Mouse (Mus musculus) monocyte, adult 2 months (primary cell): Measurements from ENCODE around the gene Rassf10.
"Not testable (repeated sequence)": the region's sequence is repeated elsewhere in the genome, so short reads cannot be mapped to it uniquely, and the experiment has no call there.

ENCODE experiments used
- DNase-seq, 2 experiments: peaks; one replicate each; pipeline ENCODE4 v3.0.0; 2022; ENCODE audit warnings: low spot score in 2 of 2, low read depth in 1 of 2

The Rassf10 gene

DNA sequence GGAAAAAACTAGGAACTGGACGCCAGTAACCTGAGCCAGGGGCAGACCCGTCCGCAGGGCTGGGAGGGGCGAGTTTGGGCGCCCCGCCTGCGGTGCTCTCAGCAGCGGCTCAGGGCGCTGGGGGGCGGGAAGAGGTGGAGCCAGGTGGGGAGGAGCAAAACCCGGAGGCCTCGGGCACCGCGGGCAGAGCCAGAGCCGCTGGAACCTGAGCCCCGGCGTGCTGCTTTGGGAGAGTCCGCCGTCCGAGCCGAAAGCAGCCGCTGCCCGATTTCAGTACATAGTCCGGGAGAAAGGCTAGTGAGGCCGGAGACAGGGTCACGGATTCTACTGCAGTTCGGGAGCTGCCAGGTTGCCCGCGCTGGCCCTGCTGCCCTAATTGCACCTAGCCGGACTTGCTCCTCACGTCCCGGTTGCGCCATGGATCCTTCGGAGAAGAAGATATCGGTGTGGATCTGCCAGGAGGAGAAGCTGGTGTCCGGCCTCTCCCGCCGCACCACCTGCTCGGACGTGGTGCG, at the start of gene Rassf10:
TSS of gene Rassf10 (plus strand) at position 186 of the 515 bp plus-strand sequence.
- DNase-seq = no peak

DNA sequence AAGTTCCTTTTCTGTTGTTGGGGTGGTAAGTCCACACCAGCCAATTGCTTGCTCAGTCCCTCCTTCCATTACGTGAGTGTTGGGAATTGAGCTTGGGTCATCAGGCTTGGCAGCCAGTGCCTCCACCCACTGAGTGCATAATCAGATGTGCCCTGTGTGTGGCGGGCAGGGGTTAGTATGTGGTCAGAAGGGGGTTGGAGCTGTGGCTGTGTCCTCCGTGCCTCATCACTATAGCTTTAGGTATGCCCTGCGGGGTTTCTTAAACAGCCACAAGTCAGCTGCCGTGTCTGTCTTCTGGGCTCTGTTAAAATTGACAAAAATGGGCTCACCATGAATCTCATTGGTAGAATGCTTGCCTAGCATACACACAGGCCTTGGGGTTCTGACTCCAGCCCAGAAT, 46.9 kb upstream of the Rassf10 start:
- DNase-seq = no peak

DNA sequence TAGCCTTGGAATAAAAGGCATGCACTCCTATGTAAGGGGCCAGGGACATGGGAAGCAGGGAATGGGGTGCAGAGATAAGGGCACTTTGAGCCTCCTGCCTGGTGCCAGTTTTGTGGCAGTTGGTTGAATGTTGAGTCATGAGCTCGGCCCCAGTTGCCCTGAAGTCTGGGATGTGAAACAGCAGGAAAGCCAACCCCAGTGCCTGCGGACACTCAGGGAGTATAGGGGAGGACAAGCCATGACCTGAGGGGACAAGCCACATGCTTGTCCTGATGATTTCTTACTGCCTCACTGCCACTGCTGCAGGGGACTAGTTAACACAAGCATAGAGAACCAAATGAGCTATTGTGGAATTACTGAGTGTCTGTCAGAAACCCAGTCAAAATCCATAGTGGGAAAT, 46.3 kb upstream of the Rassf10 start:
- DNase-seq = no peak

DNA sequence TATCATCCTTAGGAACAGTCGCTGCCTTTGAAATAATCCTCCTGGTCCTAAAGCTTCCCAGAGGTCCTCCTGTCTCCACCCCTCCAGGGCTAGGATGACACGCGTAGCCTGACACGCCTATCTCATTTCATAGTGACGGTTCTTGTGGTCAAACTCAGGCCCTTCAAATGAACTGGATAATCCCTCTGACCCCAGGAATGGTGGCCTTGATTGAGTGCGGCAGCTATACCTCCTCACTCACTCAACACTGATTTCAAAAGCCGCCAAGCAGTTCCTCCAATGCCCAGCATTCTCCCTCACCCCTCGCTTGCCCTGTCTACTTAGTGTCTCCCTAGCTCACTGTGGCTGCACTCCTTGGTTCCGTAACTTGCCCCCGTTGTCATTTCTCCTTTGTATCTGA, 44.6 kb upstream of the Rassf10 start:
- DNase-seq = no peak

DNA sequence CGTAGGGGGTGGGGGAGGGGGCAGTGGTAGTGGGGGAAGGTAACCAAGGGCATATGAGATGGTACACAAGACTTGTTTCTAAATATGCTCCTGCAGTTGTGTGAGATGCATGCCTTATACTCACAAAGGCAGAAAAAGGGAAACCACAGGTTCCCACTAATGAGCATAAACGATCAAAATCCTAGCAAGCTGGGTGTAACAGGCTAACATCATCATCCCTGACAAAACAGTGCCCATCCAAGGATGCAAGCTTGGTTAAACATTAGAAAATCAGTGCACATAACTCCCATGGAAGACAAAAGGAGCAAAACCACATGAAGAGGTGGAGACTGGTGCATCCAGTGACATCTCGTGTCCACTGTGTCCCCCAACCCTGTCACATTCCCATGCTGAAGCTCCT, 40.8 kb upstream of the Rassf10 start:
- no peak for DNase-seq

DNA sequence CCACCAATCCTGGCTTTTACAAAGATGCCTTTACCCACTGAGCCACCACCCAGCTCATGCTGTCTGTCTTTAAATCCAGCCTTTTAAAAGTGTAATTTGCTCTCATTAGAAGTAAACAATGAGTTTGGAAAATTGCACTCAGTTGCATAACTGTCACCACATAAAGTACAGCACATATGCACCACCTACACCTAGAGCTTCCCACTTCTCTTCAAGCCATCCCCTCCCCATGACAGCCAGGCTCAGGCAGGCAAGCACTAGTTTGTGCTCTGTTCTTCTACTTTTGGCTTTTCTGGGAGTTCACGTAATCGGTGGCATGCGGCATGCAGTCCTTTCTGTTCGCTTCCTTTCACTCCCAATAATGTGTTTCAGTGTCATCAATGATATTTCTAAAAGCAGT, 38.2 kb upstream of the Rassf10 start:
- no peak for DNase-seq

DNA sequence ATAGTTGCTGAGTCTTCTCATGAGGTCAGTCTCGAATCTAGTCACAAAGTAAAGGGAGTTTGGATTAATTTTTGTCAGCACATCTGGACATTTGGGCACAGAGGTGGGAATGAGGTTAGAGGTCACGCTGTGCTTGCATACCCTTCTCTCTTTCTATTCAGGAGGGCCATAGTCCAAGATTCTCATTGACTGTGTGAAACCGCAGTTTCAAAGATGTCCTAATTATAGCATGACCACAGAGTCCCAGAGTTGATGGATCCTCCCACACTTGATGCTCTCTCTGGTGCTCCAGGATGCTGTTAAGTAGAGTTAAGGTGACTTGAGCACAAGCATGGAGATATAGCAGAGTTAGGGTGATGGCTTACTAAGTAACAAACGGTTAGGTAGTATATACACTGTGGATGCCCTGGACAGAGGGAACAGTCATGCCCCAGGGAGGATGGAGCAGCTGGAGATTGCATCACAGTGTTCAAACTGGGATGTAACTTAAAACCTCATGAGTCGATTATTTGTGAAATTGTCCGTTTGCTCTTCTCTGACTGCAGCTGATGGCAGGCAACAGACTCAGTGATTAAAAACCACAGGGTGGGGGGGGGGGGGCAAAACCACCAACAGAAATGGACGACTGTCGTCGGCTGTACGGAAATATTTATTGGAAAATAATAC, 36.0 kb upstream of the Rassf10 start:
- DNase-seq = no peak

DNA sequence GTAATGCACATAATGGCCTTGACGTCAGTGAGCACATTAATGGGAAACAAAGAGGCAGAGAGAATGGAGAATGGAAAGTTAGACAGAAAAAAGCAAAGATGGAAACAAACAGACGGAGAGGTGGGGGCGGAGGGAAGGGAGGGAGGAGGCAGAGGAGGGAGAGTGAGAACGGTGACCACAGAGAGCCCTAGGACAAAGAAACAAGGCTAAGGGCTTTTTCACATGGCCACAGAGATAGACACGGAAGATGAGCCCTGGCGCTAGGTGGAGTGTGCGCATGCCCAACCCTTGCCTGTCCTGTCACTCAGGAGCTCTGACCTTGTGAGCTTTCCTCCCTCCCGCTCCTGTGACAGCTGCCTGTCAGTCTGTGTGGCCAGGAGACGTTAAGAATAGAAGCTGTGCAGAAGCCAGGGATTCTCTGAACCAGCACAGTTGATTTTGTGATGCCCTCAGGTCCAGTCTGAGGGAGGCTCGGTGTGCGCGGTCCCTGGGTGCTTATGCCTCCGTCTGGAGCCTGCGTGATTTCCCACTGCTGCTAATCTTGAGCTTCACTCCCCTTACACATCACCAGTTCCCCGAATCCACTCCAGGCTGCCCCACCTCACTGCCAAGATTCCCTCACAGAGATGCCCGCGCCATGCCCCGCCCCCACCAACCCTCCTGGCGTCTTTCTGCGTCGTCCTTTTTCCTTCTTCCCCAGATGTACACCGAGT, 35.3 kb upstream of the Rassf10 start:
- no peak for DNase-seq

DNA sequence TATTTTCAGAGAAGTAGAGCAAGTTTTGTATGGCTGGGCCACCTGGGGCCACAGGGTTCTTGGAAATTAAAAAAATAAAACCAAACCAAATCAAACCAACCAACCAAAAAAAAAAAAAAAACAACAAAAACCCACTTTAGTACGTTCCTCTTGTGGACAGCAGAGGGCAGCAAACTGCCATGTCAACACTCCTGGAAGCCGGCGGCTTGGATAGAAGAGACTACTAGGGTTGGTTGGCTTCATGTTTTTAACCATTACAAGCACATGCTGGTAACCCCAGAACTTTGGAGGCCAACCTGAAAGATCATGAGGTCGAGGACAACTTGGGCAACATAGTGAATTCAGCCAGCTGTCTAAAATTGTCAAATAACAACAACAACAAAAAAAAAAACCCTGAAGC, 33.9 kb upstream of the Rassf10 start:
- no peak for DNase-seq

DNA sequence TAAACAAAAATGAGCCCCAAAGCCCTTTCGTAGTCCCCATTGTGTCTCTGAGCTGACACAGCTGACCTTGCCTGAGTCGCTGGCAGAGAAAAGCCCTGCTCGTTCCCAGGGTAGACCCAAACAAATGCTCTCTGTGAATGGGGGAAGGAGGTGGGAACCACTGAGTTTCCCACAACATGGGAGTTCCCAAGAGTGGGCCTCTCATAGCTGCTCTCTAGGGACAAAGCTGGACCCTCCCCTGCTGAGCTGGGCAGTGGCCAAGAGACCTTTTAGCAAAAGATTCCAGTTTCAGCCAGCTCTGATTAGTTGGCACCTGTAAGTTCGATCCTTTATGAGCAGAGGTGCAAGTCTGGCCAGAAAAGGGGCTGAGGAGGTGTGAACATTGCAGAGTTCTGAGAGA, 31.0 kb upstream of the Rassf10 start:
- DNase-seq = no peak

DNA sequence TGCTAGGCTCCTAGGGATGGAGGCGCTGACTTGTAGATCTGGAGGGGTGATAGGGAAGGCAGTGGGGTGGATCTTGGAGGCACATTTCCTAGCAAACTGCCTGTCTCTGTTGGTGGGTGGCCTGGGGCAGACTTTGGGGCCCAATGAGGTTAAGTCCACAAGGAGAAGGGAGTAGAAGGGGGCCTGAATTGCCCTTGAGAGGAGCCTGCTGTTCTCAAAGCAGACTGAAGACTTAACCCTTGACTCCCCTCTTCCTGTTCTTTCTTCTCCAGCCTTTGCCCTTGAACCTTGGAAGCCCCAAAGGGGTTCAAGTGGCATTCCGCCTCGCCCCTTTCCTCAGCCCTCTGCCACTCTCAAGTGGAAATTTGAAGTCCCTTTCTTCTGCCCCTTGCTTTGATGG, 30.1 kb upstream of the Rassf10 start:
- DNase-seq = no peak

DNA sequence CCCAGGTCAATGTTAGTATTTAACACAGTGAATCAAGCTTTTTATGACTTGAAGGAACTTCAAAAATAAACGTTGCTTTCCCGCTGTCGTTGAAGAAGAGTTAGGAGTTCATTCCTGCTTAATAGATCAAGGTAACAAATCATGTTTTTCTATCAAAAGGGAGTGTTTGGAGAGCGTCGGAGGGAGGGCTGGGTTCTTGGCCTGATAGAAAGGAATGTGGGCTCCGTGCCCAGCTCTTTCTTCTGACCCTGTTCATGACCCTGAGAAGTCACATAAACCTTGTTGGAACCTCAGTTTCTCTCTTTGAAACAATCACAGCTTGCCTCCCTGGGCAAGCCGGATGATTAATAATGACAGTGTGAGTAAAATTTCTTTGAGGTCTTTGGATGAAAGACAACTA, 23.1 kb upstream of the Rassf10 start:
- no peak for DNase-seq

DNA sequence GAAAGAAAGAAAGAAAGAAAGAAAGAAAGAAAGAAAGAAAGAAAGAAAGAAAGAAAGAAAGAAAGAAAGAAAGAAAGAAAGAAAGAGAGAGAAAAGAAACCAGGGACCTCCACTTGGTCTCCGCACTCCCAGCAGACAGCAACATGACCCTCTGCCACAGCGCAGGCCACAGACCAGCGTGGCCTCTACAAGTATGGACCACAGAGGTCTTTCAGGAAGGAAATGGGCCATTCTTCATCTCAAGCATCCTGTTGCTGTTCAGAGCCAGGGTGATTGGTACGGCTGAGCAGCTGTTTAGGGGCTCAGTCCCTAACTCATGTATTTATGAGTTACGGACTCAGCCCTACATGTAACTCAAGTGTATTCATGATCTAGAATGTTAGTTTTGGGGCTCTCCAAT, 17.9 kb upstream of the Rassf10 start:
- DNase-seq = not testable (repeated sequence)

DNA sequence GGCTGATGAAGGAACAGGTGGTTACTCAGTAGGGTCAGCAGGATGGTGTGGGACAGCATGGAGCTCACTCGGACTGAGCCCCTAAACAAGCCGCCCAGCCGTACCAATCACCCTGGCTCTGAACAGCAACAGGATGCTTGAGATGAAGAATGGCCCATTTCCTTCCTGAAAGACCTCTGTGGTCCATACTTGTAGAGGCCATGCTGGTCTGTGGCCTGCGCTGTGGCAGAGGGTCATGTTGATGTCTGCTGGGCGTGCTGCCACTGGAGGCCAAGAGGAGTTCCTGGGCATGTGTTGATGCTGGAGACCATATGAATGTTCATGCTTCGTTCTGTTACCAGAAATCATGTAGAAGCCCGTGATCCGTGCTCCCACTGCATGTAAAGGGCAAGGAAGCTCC, 16.7 kb upstream of the Rassf10 start:
- no peak for DNase-seq

DNA sequence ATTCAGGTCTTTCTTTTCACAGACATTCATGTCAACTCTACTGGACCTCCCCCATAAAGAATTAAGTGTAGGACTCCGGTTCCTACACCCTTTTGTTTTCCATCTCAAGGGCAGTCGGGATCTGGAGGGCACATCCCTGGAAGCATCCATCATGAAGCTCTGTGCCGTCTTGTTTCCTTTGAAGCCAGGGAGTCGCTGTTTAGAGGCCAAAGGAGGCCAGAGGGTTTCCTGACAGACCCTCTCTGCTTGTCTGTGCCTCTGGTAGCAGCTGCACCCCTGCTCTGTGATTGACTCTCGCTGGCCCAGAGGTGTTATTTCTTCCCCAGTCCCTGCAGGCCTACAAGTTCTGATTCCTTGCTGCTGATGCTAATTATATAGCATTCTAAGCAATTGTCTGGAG, 14.8 kb upstream of the Rassf10 start:
- DNase-seq = no peak

DNA sequence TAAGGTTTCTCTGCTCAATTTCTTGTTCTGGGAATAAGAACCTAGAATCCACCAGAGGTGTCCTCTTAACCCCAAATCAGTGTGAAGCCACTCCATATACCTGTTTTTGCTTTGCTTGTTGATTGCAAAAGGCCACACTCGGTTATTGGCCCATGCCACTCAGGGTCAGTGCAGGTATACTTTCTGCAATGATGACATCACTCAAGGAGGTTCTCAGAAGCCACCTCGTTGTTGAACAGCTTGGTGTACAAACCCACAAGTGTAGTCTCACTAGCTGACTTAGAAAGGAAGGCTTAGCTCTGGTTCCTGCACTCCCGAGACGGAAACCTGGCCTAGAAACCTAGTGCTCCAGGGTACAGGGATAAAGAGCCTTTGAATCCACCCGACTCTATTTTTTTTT, 11.2 kb upstream of the Rassf10 start:
- DNase-seq = no peak

DNA sequence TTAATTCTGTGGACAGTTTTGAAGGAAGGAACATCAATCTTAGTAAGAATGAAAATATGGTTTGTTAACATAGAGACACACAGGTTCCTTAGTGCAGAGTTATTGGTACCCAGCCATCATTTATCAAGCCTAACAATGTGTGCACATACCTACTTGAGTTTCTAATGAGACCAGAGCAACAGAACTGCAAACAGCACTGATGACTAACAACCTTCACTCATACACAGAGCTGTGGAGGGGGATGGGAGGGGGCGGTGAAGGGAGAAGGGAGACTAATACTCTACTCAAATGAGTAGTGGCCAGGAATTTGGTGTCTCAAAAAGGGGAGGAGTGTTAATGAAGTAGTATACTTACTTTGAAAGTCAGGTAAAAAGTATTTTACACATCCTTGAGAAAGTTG, 10.7 kb upstream of the Rassf10 start:
- DNase-seq = no peak

DNA sequence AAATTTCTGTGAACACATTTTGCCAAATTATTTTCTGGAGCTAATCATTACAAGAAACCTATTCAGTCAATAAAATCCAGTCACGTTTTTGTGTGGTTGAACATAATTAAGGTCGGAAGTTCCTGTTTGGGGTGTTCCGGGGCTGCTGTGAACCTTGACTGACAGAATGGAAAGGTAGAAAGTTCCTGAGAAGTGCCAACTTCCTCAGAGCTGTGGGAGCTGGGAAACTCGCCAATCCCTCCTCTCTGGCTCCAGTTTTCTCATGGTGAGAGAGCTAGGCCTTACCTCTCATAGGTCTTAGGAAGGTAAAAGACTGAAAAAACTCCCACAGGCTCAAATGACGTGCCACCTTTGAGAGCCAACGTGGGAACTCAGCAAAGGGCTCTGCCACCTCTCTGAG, 7.1 kb upstream of the Rassf10 start:
- no peak for DNase-seq

DNA sequence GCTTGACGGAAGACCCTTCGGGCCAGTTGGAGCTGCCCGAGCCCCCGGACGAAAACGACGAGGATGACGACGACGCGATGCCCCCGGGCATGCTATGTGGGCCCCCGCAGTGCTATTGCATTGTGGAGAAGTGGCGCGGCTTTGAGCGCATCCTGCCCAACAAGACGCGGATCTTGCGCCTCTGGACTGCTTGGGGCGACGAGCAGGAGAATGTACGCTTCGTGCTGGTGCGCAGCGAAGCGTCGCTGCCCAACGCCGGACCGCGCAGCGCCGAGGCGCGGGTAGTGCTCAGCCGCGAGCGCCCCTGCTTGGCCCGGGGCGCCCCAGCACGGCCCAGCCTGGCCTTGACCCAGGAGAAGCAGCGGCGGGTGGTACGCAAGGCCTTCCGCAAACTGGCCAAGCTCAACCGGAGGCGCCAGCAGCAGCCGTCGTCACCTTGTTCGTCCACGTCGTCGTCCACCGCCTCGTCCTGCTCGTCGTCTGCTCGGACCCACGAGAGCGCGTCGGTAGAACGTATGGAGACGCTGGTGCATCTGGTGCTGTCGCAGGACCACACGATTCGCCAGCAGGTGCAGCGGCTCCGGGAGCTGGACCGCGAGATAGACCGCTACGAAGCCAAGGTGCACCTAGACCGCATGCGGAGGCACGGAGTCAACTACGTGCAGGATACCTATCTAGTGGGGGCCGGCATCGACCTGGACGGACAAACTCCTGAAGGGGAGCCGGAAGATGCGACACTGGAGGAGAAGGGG, 765 bp downstream of the Rassf10 start:
- no peak for DNase-seq

DNA sequence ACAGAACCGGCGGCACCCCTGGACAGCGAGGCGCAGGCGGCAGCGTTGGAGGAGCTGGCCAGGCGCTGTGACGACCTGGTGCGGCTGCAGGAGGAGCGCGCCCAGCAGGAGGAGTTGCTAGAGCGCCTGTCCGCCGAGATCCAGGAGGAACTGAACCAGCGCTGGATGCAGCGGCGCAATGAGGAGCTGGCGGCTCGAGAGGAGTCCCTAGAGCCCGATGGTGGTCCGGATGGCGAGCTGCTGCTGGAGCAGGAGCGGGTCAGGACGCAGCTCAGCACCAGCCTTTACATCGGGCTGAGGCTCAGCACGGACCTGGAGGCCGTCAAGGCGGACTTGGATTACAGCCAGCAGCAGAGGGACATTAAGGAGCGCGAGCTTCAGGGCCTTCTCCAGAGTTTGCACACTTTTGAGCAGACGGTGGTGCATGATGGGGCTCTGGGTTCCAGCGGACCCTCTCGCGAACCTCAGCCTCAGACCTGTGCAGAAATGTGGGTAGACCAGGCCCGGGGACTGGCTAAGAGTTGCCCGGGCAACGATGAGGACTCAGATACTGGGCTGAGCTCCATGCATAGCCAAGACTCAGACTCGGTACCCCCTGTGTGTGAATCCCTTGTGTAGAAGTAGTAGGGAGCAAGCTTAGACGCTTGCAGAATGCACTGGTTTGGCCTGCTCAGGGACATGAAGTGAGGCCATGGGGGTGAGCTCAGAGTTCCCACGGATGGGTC, 1.5 kb downstream of the Rassf10 start:
- DNase-seq = no peak

DNA sequence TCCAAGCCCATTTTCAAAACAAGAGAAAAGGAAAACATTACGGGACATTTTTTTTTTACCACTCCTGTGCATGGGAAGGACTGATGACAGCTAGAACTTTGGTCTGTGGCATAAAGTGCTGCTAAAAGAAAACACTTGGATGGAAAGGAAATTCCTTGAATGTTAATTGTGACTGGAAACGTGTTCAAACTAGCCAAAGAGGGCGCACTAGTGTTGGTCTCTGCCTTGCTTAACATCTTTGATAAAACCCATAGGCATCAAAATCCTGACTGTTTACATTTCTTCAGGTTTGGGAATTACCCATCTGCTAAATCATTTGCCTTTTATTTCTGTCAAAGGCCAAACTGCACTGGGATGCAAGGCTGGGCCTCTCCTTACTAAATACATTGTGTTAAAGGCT, 2.2 kb downstream of the Rassf10 start:
- no peak for DNase-seq

DNA sequence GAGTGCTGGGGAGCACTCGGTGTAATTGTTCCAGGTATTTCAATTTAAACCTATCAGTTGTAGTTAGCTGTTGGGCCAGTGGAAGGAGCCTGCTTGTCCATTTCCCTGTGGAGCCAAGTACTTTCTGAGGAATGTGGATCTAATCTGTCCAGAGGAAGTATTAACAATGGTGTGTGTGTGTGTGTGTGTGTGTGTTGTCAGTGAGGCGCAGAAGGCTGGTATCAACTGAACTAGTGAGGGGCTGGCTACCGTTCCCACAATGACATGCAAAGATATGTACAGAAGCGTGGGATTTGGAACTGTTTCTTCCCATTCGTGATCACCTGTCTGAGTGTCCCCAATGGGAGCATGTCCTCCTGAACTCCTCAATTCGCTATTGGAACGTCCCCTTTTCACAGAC, 3.2 kb downstream of the Rassf10 start:
- no peak for DNase-seq
